Mouse (Mus musculus) 416B (cell line): ENCODE measurements around the gene 9930111J21Rik1.
"Not testable (repeated sequence)": the region's sequence is repeated elsewhere in the genome, so short reads cannot be mapped to it uniquely, and the experiment has no call there.

Experiments used
- DNase-seq: peaks from one replicate; pipeline ENCODE4 v3.0.0; 2011; ENCODE audit warnings: low read depth

Gene 9930111J21Rik1

GRCm38 (mm10) chr11:48979251-48979650 is at the start of gene 9930111J21Rik1:
TSS of gene 9930111J21Rik1 (minus strand) at chr11:48979398.
- not testable (repeated sequence) for DNase-seq

GRCm38 (mm10) chr11:49012074-49012473 is 32.9 kb upstream of the 9930111J21Rik1 start:
- DNase-seq = not testable (repeated sequence)

DNA sequence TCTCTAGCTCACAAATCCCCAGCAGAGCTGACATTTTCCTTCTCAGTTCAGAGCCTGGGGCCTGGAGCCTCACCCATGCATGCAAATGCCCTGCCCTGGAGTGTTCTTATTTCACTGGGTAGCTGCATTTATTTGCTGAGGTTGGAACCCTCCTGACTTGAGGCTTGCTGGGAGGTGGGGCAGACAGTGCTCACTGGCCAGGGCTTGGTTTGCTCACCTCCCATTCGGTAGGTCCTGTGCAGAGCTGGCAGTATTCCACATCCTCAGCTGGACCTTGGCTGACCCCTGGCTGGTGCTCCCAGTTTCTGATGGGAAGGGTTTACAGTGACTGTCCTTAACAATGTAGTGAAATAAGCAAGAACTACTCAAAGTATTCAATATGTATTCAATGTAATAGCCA is 27.6 kb upstream of the 9930111J21Rik1 start:
- DNase-seq = not testable (repeated sequence)

DNA sequence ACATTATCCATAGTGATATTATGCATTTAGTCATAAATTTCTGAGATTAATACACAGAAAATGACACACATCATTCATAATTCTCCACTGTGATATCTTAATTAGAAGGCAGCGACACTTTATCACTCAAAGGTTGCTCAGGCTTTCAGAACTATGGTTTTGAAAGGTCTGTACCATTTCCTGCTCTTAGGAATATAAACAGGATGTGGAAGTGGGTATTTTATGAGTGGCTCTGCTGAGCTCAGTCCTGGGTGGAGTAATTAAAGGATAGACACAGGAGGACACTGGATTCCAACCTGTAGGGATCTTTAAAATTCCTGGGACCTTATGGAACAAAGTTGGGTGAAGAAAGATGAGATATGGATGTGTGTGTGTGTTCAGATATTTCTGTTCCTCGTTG is 27.1 kb upstream of the 9930111J21Rik1 start:
- not testable (repeated sequence) for DNase-seq

- not testable (repeated sequence) for DNase-seq
These were observed 21.2 kb upstream of the 9930111J21Rik1 start for GRCm38 (mm10) chr11:49000411-49000810.

DNA sequence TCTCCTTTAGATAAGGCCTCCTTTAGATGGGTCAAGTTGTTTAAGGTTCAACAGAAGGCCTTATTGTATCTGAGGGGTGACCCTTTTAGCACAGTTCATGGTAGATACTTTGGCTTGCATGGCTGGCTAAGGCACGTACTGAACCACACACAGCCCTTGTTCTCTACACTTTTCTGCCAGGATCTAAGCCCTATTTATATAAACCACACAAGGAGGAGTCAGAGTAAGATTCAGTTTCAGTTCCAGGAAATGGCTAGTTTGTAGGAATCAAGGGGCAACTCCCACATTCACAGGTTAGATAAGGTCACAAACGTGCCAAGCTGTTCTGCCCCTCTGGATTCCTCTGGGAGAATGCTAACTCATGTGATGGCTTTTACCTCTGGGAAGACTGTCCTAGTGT is 14.8 kb upstream of the 9930111J21Rik1 start, which contains the start of gene Tgtp1:
Tgtp1 (minus strand) TSS at position 155 of the 400 bp plus-strand sequence.
- peak; percentile 11 for DNase-seq

GRCm38 (mm10) chr11:48993296-48993695 is 14.1 kb upstream of the 9930111J21Rik1 start:
- DNase-seq = not testable (repeated sequence)

GRCm38 (mm10) chr11:48991740-48992520 is 12.7 kb upstream of the 9930111J21Rik1 start, which contains the start of gene Gm12185:
TSS of gene Gm12185 (minus strand) at chr11:48992226.
- DNase-seq = not testable (repeated sequence)

DNA sequence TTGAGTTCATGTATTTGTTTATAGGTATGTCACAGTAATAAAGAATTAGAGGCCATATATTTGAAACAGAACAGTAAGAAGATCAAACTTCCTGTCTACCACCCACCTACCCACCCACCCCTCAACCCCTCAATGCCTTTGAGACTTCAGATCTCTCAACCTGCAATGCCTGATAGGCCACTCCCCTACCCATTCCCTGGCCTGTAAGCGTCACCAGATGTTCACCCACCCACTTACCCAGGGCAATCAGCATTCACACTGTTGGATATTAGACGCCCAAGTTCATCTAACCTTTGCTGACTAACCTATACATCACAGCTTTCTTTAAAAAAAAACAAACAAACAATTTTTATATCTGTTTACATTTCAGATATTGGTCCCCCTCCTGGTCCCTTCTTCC is 10.8 kb upstream of the 9930111J21Rik1 start:
- DNase-seq = not testable (repeated sequence)

DNA sequence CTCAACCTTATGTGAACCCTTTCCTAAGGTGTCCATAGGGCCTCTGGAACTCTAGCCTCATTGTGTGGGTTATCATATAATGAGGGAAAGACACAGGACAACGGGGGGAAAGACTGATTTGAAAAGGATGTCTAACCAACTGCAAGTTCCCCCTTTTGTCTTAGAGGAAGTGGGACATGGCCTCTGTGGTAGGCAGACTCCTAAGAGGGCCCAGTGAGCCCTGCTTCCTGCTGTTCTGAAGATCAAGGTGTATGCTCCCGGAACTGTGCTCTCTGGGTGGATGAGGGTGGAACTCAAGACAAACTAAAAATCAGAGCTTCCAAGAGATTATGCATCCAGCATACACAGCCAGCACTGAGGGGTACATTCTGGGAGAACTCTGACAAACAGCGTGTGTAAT is 9.0 kb upstream of the 9930111J21Rik1 start:
- not testable (repeated sequence) for DNase-seq

DNA sequence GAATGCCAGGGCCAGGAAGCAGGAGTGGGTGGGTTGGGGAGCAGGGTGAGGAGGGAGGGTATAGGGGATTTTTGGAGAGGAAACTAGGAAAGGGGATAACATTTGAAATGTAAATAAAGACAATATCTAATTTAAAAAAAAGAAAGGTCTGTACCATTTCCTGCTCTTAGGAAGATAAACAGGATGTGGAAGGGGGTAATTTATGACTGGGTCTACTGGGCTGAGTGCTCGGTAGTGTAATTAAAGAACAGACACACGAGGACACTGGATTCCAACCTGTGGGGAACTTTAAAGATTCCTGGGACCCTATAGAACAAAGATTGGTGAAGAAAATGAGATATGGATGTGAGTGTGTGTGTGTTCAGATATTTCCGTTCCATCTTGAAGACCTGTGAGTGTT is 3.6 kb upstream of the 9930111J21Rik1 start:
- not testable (repeated sequence) for DNase-seq

- not testable (repeated sequence) for DNase-seq
These were observed 854 bp upstream of the 9930111J21Rik1 start for GRCm38 (mm10) chr11:48980052-48980451.

DNA sequence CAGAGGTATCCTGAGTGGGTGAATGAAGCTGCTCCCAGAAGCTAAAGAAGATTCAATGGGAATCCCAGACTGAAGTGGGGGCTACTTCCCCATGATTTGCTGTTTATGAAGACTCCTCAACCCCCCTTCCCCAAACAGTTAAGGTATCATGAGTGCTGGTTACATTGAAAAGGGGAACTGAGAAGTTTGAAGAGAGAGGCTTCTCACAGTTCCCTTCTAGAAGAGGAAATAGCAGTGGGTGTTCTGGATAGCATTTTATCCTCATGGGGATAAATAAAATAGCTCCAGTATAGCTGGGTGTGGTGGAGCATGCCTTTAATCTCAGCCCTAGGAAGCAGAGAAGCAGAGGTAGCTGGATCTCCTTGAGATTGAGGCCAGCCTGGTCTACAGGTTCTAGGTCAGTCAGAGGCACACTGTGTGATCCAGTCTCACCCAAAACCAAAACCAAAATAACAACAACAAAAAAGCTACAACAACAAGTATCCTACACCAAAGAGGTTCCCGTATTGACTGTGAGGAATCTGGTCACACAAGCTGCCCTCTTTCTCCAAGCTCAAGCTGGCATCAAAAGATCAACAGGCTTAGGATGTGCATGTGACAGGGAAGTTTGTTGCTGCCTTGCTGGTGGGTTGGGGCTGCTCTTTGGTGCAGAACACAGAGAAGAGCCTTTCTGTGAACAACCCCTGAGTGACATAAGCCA is 808 bp downstream of the 9930111J21Rik1 start, which contains the start of gene Olfr56:
Olfr56 (plus strand) TSS at position 650 of the 700 bp plus-strand sequence.
- not testable (repeated sequence) for DNase-seq

DNA sequence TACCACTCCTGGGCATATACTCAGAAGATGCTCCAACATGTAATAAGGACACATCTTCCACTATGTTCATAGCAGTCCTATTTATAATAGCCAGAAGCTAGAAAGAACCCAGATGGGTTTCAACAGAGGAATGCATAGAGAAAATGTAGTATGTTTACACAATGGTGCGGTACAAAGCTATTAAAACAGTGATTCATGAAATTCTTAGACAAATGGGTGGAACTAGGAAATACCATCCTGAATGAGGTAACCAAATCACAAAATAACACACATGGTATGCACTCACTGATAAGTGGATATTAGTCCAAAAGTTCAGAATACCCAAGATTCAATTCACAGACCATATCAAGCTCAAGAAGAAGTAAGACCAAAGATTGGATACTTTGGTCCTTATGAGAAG is 4.5 kb downstream of the 9930111J21Rik1 start:
- not testable (repeated sequence) for DNase-seq

DNA sequence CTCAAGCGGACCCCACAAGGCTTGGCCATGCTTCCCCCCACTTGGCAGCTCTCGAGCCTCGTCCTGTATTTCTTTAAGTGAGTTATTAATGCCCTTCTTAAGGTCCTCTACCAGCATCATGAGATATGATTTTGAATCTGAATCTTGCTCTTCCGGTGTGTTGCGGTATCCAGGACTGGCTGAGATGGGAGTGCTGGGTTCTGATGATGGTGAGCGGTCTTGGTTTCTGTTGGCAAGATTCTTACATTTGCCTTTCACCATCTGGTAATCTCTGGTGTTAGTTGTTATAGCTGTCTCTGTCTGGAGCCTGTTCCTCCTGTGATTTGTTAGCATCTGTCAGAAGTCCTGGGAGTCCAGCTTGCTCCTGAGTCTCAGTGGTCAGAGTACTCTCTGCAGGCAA is 33.1 kb downstream of the 9930111J21Rik1 start, which contains the start of gene Psme2b:
Psme2b (minus strand) TSS at position 101 of the 400 bp plus-strand sequence.
- not testable (repeated sequence) for DNase-seq

GRCm38 (mm10) chr11:48939286-48939685 is 39.9 kb downstream of the 9930111J21Rik1 start:
- DNase-seq = not testable (repeated sequence)

GRCm38 (mm10) chr11:48935291-48935690 is 43.9 kb downstream of the 9930111J21Rik1 start:
- not testable (repeated sequence) for DNase-seq

GRCm38 (mm10) chr11:48933923-48934322 is 45.3 kb downstream of the 9930111J21Rik1 start:
- DNase-seq = not testable (repeated sequence)

GRCm38 (mm10) chr11:48933422-48933821 is 45.8 kb downstream of the 9930111J21Rik1 start:
- not testable (repeated sequence) for DNase-seq

GRCm38 (mm10) chr11:48928068-48928467 is 51.1 kb downstream of the 9930111J21Rik1 start:
- not testable (repeated sequence) for DNase-seq

DNA sequence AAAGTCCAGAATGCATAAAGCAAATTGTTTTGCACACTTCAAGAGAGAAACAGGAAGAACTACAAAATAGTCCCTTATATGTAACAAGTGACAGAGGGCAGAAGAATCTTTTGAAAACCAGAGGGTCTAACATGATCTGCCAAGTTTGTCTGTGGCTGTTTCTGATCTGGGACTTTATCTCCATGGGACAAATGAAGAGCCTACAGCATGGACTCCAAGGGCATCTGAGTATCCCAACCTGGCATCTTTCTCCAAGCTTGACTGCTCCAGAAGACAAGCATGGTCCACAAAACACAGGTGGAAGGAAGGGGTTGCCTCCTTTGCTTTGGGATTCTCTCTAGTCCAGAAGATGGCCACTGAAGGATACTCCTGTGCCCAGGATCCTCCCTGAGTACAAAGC is 52.8 kb downstream of the 9930111J21Rik1 start:
- DNase-seq = not testable (repeated sequence)

GRCm38 (mm10) chr11:48923818-48924217 is 55.4 kb downstream of the 9930111J21Rik1 start:
- DNase-seq = not testable (repeated sequence)
